Comparison of ENCODE assay signal across 10 mouse cellular contexts in genomic region chr5:103654780-103655179, GRCm38 (mm10). TPM values are rescaled to one million over a fixed set of nuclear protein-coding genes. Genes with fewer than 3 reads are reported as not detected.
DNase-seq lines count a peak whose midpoint lies in the region; ATAC-seq lines count a peak whose summit lies in the region.
"Had no signal": no experiment of that assay in that cellular context is flagged by ENCODE, and none has a peak within 500 bp of the region (broad histone marks: within the 10 kb centered on the region; RNA-seq: fewer than 3 reads in every experiment).

No protein-coding gene starts in this region.

- peak overlapping the region; percentile 93 for H3K4me3 ChIP-seq in megakaryocyte, embryonic 14.5 days (replicated peaks)
- H3K4me3 ChIP-seq in forebrain, embryonic 15.5 days = peak overlapping the region; percentile 69
- peak overlapping the region; percentile 56; the same call in 1 of the 2 replicates for H3K4me3 ChIP-seq in limb, embryonic 15.5 days
- H3K4me3 ChIP-seq in stomach, embryonic 15.5 days (replicated peaks) = no peak overlapping the region

- no peak for ATAC-seq in megakaryocyte, adult 5-6 weeks (ENCODE audit: poor library complexity, severe bottlenecking)
- no peak for ATAC-seq in forebrain, embryonic 15.5 days (replicated peaks)
- ATAC-seq in limb, embryonic 15.5 days (ENCODE audit: insufficient number of reproducible peaks, low FRiP score, low TSS enrichment, low read depth) = no peak
- ATAC-seq in stomach, embryonic 15.5 days (ENCODE audit: insufficient read depth, low FRiP score, low read depth) = no peak

- DNase-seq in layer of hippocampus, postnatal 25 days (ENCODE audit: extremely low spot score in 1 of 2, low spot score in 1 of 2) = no peak
- no peak for DNase-seq in spleen, postnatal 4 days (ENCODE audit: low spot score in 2 of 2)
- DNase-seq in kidney, adult 8-10 months = no peak
- DNase-seq: cerebellum, adult 9-10 months had no signal

- H3K27ac ChIP-seq in forebrain, embryonic 15.5 days (replicated peaks) = no peak overlapping the region
- H3K27ac ChIP-seq in limb, embryonic 15.5 days = no peak overlapping the region
- no peak overlapping the region for H3K27ac ChIP-seq in stomach, embryonic 15.5 days

- H3K27me3 ChIP-seq in megakaryocyte, embryonic 14.5 days (replicated peaks) = peaks cover 19% of the 10 kb centered on the region
- no peaks in the 10 kb centered on the region for H3K27me3 ChIP-seq in forebrain, embryonic 15.5 days
- H3K27me3 ChIP-seq in limb, embryonic 15.5 days = peaks cover 3% of the 10 kb centered on the region; the same call in 1 of the 2 replicates
- no peaks in the 10 kb centered on the region for H3K27me3 ChIP-seq in stomach, embryonic 15.5 days (replicated peaks)

- no peak overlapping the region for H3K9ac ChIP-seq in forebrain, embryonic 15.5 days (replicated peaks)
- H3K9ac ChIP-seq in limb, embryonic 15.5 days = no peak overlapping the region
- no peak overlapping the region for H3K9ac ChIP-seq in stomach, embryonic 15.5 days

- H3K36me3 ChIP-seq in megakaryocyte, embryonic 14.5 days (replicated peaks; ENCODE audit: low read length) = no peaks in the 10 kb centered on the region
- no peaks in the 10 kb centered on the region for H3K36me3 ChIP-seq in forebrain, embryonic 15.5 days
- no peaks in the 10 kb centered on the region for H3K36me3 ChIP-seq in limb, embryonic 15.5 days
- H3K36me3 ChIP-seq in stomach, embryonic 15.5 days = no peaks in the 10 kb centered on the region

- WGBS in forebrain, embryonic 15.5 days = 58% methylated on average over 4 of the region's 4 CpGs
- 54% methylated on average over 4 of the region's 4 CpGs for WGBS in limb, embryonic 15.5 days
- WGBS in stomach, embryonic 15.5 days = 68% methylated on average over 4 of the region's 4 CpGs

- H3K4me2 ChIP-seq in forebrain, embryonic 15.5 days (replicated peaks) = peak overlapping the region; percentile 99
- H3K4me2 ChIP-seq in limb, embryonic 15.5 days = peak overlapping the region; percentile 98; the same call in 1 of the 2 replicates
- H3K4me2 ChIP-seq in stomach, embryonic 15.5 days = peak overlapping the region; percentile 98

- peaks cover 24% of the 10 kb centered on the region for H3K4me1 ChIP-seq in megakaryocyte, embryonic 14.5 days
- H3K4me1 ChIP-seq in forebrain, embryonic 15.5 days = peaks cover 7% of the 10 kb centered on the region
- peaks cover 9% of the 10 kb centered on the region for H3K4me1 ChIP-seq in limb, embryonic 15.5 days
- peaks cover 4% of the 10 kb centered on the region; the same call in 1 of the 2 replicates for H3K4me1 ChIP-seq in stomach, embryonic 15.5 days

- peaks cover 5% of the 10 kb centered on the region; the same call in 1 of the 2 replicates for H3K9me3 ChIP-seq in megakaryocyte, embryonic 14.5 days
- no peaks in the 10 kb centered on the region for H3K9me3 ChIP-seq in forebrain, embryonic 15.5 days
- no peaks in the 10 kb centered on the region for H3K9me3 ChIP-seq in limb, embryonic 15.5 days
- no peaks in the 10 kb centered on the region for H3K9me3 ChIP-seq in stomach, embryonic 15.5 days

RNA-seq across cellular contexts. Expression of gene 1700016H13Rik, which starts 1.0 kb away (rescaled TPM):
- not detected in 2 replicates for polyA plus RNA-seq in megakaryocyte, embryonic 14.5 days (2012; ENCODE audit: insufficient read depth, low replicate concordance)
- not detected in 2 replicates for total RNA-seq in megakaryocyte, adult 5-6 weeks (2015)
- not detected in 2 replicates for total RNA-seq in megakaryocyte, adult 5-6 weeks (2017)
- polyA plus RNA-seq in forebrain, embryonic 15.5 days (2015; fragmentation: Nextera tagmentation; extraction: Ambion mirVana) = 0.31 and 0.62 TPM in 2 replicates
- 0.24 and 0.26 TPM in 2 replicates for polyA plus RNA-seq in limb, embryonic 15.5 days (2015; fragmentation: Nextera tagmentation; extraction: Ambion mirVana)
- polyA plus RNA-seq in stomach, embryonic 15.5 days (2015; fragmentation: Nextera tagmentation; extraction: Ambion mirVana) = 0.21 and 0.32 TPM in 2 replicates
- not detected for total RNA-seq in layer of hippocampus, postnatal 25 days (2021)
- total RNA-seq: layer of hippocampus, postnatal 36 days had no signal

RNA-seq across cellular contexts. Expression of gene Slc10a6, which starts 25.6 kb away (rescaled TPM):
- polyA plus RNA-seq in megakaryocyte, embryonic 14.5 days (2012; ENCODE audit: insufficient read depth, low replicate concordance) = not detected in 2 replicates
- total RNA-seq in megakaryocyte, adult 5-6 weeks (2015) = not detected in 2 replicates
- total RNA-seq in megakaryocyte, adult 5-6 weeks (2017) = not detected in 2 replicates
- polyA plus RNA-seq in forebrain, embryonic 15.5 days (2015; fragmentation: Nextera tagmentation; extraction: Ambion mirVana) = 0.17 TPM in 1 of 2 replicates, not detected in the other
- polyA plus RNA-seq in limb, embryonic 15.5 days (2015; fragmentation: Nextera tagmentation; extraction: Ambion mirVana) = 8.4 and 9.1 TPM in 2 replicates
- polyA plus RNA-seq in stomach, embryonic 15.5 days (2015; fragmentation: Nextera tagmentation; extraction: Ambion mirVana) = 0.84 and 1.1 TPM in 2 replicates
- total RNA-seq in layer of hippocampus, postnatal 25 days (2021) = under 1 TPM in 1 of 2 experiments, not detected in 1; 0.12 TPM
- total RNA-seq: layer of hippocampus, postnatal 36 days had no signal

RNA-seq across cellular contexts. Expression of gene Aff1, which starts 37.4 kb away (rescaled TPM):
- 12.0 and 13.6 TPM in 2 replicates for polyA plus RNA-seq in megakaryocyte, embryonic 14.5 days (2012; ENCODE audit: insufficient read depth, low replicate concordance)
- 45.0 and 51.0 TPM in 2 replicates for total RNA-seq in megakaryocyte, adult 5-6 weeks (2015)
- total RNA-seq in megakaryocyte, adult 5-6 weeks (2017) = 16.3 and 29.0 TPM in 2 replicates
- 1.2 and 2.4 TPM in 2 replicates for polyA plus RNA-seq in forebrain, embryonic 15.5 days (2015; fragmentation: Nextera tagmentation; extraction: Ambion mirVana)
- 5.1 and 5.6 TPM in 2 replicates for polyA plus RNA-seq in limb, embryonic 15.5 days (2015; fragmentation: Nextera tagmentation; extraction: Ambion mirVana)
- 7.2 TPM in 2 replicates for polyA plus RNA-seq in stomach, embryonic 15.5 days (2015; fragmentation: Nextera tagmentation; extraction: Ambion mirVana)
- 10 to 100 TPM; 14.1 to 14.2 TPM for total RNA-seq in layer of hippocampus, postnatal 25 days (2021)
